Mouse (Mus musculus): Measurements from ENCODE around the gene Pbx1.

The Pbx1 gene

GRCm38 (mm10) chr1:168382823-168383157, 49.3 kb downstream of the Pbx1 start:
- no peak for DNase-seq

- DNase-seq, result no peak
These were observed 49.8 kb downstream of the Pbx1 start for GRCm38 (mm10) chr1:168382106-168382822.

DNA sequence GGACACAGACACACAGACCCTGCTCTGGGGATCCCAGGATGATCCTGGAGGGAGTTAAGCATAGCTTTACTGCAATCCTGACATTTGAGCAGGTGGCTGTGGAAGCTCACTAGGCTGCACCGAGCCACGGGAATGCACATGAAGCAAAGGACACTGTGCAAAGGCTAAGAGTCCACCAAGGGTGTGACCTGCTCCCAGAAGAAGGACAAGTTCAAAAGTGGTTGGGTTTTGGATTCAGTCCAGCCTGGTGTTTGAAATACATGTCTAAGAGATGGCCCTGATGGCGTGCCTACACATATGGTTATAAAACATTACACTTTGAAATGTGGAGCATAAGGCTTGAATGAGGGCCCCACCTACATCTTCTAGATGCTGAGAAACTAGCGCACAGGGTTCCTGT, 50.6 kb downstream of the Pbx1 start:
- no peak for DNase-seq

DNA sequence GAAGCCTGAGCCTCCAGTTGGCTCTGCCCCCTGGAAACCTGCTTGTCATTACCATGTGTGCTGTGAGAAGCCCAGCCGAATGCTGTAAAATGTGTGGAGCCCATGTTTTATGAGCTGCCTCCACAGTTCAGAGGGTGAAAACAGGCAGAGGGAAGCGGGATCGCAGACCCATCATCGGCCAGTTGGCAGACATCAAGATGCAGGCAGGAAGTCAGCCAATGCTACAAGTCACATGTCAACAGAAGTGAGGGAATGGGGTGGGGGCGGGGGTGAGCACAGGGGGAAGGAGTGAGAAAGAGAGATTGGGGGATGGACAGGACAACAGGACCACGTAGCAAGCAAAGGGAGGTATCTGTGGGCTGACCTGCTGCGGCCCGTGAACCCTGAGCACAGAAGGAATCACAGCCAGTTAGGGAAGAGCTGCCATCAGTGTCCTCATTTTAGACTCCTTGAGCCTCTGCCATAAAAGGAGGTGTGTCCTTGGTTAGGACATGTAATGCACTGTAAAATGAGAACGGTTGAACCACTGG, 51.8 kb downstream of the Pbx1 start:
- DNase-seq, result peak; percentile 82

- DNase-seq, result no peak
These were observed 54.4 kb downstream of the Pbx1 start for GRCm38 (mm10) chr1:168377650-168378049.

DNA sequence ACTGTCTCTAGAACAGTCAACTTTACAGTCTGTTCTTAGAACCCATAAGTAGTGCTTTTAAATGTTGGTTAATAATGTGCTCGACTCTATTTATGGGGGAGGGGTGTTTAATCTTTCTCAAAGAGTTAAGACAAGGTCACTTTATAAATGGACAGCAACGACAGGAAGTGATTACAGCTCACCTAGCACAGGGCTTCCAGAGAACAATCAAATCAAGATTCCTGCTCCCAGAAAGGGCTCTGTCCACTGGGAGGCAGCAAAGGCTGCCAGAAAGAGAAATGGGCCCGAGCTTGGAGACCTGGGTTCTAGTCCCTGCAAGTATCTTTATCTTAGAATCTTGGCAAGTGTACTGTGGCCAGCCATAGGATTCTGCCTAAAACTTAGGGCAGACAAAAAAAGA, 55.7 kb downstream of the Pbx1 start:
- no peak for DNase-seq

GRCm38 (mm10) chr1:168374953-168375600, 57.0 kb downstream of the Pbx1 start:
- peak; percentile 65 for DNase-seq

DNA sequence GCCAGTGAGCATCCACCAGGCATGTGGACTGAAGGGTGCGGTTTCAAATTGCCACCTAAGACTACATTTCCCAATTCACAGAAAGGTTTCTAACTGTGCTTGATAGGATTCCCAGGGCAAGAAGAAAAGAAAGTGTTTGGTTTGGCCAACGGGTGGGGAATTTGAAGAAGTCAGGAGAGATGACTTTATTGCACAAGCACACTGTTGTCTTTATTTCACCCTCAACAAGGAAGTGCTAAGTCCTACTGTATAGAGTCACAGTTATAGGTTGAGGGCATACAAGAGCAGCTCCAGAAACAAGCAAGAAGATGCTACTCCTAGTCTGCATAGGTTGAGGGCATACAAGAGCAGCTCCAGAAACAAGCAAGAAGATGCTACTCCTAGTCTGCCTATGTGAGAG, 60.0 kb downstream of the Pbx1 start:
- no peak for DNase-seq

DNA sequence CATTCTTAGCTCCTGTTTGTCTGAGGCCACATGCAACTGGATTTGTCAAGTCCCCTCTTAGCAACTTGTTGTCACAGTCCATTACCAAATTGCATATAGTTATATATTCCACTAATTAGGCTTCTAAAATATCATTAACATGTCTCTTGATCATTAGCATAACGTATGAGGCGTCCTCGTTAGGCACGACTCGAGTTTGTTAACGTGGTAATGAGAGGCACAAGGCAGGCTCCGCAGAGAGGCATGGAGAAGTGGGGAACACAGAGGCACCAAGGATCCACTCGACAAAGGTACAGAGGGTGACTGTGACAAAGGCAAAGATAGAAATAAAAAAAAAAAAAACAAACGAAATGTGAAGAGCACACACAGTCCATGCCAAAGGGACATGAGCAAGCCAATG, 61.1 kb downstream of the Pbx1 start:
- DNase-seq, result no peak

DNA sequence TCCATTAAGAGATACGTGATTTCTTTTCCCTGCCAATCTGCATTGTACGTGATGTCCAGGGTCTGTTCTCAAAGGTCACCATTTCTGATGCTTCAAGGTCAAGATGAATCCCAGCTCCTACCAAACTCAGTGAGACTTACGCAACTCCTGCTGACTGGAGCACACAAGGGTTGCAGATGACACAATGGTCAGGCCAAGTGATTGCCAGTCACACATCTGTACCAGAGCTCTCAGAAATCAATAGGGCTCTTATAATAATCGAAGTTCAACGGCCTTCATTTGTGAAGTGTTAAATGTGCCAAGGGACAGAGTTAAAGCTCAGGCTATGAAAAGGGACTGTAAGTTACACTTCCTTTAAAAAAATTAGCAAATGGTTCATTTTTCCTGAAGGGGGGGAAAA, 65.8 kb downstream of the Pbx1 start:
- DNase-seq, result no peak

DNA sequence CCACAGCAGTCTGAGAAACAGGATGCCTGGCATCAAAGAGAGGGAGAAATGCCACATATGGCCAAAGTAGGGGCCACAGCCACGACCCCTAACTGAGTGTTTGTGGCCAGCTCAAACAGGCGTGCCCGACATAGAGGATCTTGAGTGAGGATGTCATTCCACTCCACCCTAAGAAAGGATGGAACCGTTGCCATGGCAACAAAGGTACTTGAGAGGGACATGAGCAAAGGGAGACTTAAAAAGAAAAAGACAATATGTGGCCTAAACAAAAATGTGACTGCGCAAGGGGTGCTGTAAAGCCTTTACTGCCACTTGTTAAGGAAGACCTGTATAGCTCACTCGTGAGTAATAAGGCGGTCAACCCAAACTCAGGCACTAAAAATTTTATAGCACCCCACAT, 67.7 kb downstream of the Pbx1 start:
- no peak for DNase-seq

DNA sequence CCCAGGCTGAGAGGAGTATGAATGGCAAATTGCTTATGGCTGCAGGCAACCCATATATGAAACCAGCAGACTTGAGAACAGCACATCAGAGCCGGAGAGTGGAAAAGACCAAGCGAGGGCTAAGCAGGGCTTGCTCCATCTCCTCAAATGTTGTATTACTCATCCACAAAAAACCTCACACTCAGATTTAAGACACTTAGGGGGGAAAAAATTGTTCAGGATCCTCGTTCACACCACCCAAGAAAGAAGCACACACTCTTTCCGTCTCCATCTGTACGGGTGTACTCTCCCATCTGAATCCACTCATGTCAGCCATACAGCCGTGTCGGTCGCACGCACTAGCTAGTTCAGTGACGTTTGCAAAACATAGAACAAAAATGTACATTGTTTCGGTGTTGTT, 69.0 kb downstream of the Pbx1 start:
- no peak for DNase-seq

DNA sequence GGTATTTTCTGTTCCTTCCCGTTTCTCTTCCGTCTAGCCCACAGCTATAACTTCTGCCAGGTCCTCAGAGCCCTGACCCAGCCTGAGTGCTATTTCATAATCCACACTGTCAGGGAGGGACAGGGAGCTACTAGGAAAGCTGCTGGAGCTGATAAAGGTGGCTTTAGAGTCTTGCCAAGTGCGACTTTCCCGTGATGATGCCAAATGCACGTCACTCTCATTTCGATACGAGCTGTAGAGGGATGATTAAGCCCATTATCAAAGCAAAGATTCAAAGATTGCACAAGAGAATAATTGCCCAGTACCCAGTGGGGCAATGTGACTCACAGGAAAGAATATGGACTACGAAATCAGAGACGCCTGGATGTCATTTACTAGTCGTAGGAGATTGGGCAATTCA, 69.6 kb downstream of the Pbx1 start:
- peak; percentile 35 for DNase-seq

GRCm38 (mm10) chr1:168357680-168358611, 74.1 kb downstream of the Pbx1 start:
- DNase-seq, result no peak

DNA sequence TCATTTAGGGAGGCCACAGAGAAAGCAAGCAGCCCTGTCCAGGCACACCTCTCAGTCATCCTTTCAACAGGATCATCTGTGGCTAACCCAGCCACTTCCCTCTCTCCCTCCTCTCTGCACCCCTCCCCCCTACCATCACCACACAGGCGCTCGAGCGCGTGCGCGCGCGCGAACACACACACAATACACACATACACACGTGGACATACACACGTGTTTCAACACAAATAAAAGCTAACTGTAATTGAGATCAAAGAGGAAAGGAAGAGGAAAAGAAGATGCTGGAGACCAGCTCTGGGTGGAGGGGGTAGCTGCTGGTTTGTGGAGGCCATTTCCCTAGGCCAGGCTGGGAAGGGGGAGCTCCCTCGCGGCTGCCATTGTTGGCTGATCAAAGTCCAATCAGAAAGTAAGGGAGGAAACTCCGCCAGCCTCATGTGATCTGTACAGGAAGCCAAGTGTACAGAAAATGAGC, 75.1 kb downstream of the Pbx1 start:
- DNase-seq, result peak; percentile 29

- DNase-seq, result no peak
These were observed 76.0 kb downstream of the Pbx1 start for GRCm38 (mm10) chr1:168355985-168356556.

DNA sequence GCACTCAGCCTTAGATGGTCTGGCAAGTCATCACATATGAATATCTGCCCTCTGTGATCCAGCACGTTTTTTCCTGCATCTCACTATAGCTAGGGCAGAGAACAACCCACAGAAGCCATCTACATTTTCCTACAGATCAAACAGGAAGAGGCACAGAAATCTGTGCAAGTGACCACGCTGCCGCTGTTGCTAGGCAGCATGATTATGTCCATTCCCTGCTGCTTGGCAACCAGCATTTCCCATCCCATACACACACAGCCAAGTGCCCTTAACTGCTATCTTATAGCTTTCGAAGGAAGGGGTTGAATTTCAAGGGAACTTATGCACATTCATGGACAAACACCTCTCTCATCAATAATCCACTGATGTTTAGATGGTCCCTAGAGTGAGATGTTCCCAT, 77.1 kb downstream of the Pbx1 start:
- DNase-seq, result no peak

DNA sequence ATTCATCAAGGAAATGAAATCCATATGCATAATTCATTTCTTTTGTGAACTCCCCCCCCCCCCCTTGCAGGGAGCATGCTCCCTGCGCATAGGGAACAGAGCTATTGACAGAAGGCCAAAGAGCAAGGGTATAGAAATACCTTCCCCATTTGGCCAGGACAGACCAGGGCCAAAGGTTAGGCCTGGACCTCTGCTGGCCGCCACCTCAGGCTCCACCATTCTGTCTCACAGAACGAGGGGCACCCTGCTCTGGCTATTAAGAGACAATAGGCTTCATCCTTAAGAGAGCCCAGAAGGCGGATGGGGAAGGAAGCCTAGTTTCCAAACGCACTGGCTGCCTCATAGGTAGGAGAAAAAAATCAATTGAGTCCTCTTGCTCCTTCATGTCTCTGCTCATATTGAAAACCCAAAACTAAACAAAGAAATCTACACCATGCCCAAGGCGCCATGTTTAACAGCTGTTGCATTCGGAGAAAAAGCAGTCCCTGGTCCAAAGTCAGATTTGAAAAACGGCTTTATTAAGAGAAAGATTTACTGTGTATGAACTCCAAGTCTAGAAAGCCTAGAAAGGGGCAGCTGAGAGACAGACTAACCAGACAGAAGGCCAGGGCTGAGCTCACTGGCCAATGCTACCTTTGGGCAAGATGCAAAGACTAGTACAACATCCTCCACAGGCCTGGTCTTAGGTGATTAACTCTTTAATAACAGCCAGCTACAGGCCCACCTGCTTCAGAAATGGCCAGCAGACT, 83.9 kb downstream of the Pbx1 start:
- no peak for DNase-seq

GRCm38 (mm10) chr1:168344918-168345317, 87.2 kb downstream of the Pbx1 start:
- DNase-seq, result no peak

- no peak for DNase-seq
These were observed 87.8 kb downstream of the Pbx1 start for GRCm38 (mm10) chr1:168344262-168344661.

DNA sequence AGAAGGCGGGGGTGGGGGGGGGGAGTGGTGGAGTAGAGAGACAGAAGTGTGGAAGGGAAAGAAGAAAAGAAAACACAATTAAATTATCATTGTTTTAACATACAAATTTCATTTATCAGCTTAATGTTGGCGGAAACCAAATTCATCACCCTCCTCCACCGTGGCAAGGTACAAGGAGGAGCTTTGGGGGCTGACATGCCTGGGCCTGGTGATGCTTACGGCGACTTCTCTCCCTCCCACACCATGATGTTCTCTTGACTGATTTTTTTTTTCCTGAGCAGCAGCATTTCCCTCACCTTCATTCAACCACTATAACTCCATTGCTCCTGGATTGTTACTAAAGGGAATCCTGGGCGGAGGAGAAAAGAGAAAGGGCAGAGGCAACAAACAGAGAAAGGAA, 89.8 kb downstream of the Pbx1 start:
- DNase-seq, result no peak

DNA sequence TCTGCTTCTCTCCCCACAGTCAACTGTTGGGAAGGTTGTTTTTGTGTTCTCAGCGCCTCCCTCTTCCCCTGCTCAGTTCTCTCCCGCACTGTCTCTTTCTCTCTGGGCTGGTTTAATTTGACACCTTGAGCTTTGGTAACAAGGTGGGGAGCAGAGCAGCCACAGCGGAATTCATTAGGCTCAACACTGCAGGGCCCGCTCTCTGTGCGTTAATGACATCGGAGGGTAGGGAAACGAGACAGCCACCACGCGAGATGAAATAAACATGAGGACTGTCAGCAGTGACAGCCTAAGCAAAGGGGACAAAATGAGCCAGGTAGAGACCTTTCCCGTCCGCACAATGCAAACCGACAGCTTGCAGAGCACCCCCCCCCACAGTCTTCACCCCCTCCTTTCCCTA, 90.2 kb downstream of the Pbx1 start:
- no peak for DNase-seq

Data from lung, postnatal 10 days (tissue).